ENCODE assay signal across 21 mouse cellular contexts in the genomic region with DNA sequence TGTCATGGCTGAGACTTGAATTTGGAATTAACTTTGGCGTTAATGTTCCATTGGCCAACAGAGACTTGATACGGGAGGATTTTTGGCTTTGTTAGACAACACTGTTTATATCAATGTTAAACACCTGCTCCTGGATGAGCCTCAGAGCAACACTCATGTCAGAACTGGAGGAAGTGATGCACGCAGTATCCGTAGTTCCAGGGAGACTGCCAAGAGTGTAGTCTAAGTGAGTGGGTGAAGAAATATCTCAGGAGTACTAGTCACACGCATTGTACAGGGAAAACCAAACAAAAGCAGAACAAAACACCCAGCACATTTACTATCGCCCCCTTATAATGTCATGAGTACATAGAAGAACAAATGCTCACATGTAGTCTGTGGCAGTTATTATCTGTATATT.
DNase-seq lines count a peak whose midpoint lies in the region; ATAC-seq lines count a peak whose summit lies in the region.
"Had no signal": no experiment of that assay in that cellular context is flagged by ENCODE, and none has a peak within 500 bp of the region (broad histone marks: within the 10 kb centered on the region; RNA-seq: fewer than 3 reads in every experiment).

No protein-coding gene starts in this region.

- intact Hi-C loops in left cerebral cortex, postnatal 10 days (cut with DNase I), result no loop called here
- intact Hi-C loops in left cerebral cortex, postnatal 36 days (cut with DNase I), result no loop called here

- DNase-seq in frontal cortex, postnatal 14 days (ENCODE audit: low spot score in 2 of 2), result no peak
- peak; percentile 6 for DNase-seq in left cerebral cortex, adult 11 months (ENCODE audit: low spot score)
- DNase-seq in left cerebral cortex, postnatal 10 days (ENCODE audit: extremely low spot score in 1 of 2, low spot score in 2 of 2), result no peak
- peak; percentile 74 for DNase-seq in brain, adult 2 months (ENCODE audit: low read depth, low spot score)
- peak; percentile 8 to 24 for DNase-seq in left cerebral cortex, postnatal 36 days (ENCODE audit: low spot score in 2 of 2)
- no peak for DNase-seq in liver
- DNase-seq: adrenal gland, adult 2 months; cerebellum, adult 11 months; cerebellum, adult 9-10 months; cerebellum, postnatal 36 days; gastrocnemius, postnatal 36 days; kidney, adult 18-20 months; kidney, postnatal 25 days; lung, embryonic 14.5 days; lung, postnatal 14 days; thymus, postnatal 14 days had no signal

- ATAC-seq in frontal cortex, adult (ENCODE audit: low TSS enrichment), result peak; percentile 98
- ATAC-seq: activated CD4-positive, CD25-positive, alpha-beta regulatory T cell, adult 4 months; forebrain, embryonic 14.5 days; hindbrain, embryonic 16.5 days; midbrain, embryonic 15.5 days had no signal

Comparison
In these comparisons a context has a peak if more than half of its experiments do, and no peak if none do; other contexts are left out.
1. DNase-seq: peak in left cerebral cortex, adult 11 months (single experiment), brain, adult 2 months (single experiment) and left cerebral cortex, postnatal 36 days (2 of 2); none in frontal cortex, postnatal 14 days (0 of 2), left cerebral cortex, postnatal 10 days (0 of 2) and liver (single experiment).